Mouse (Mus musculus) liver, adult 2 months (tissue): Measurements from ENCODE around the gene Flnb. TPM values are rescaled to one million over a fixed set of nuclear protein-coding genes. Genes with fewer than 3 reads are reported as not detected.
A peak's percentile ranks its signal among the peaks of the same experiment; 100 is the strongest.

Experiments
- DNase-seq: peaks from one replicate; pipeline ENCODE4 v3.0.0-alpha.2; 2011; ENCODE audit warnings: low read depth, low spot score; ENCODE audit errors: extremely low read depth
- H3K27ac ChIP-seq: fragments of 200-500 bp; replicated peaks from 2 replicates; pipeline ENCODE4 v1.5.1; 2012; ENCODE audit warnings: low read depth, mild to moderate bottlenecking, control low read depth, inconsistent platforms, low read length; ENCODE audit not compliant: insufficient read depth
- H3K27me3 ChIP-seq: fragments of 200-500 bp; 2 replicates; pipeline ENCODE4 v1.6.1; 2012; ENCODE audit warnings: mild to moderate bottlenecking, moderate library complexity, low read length, inconsistent platforms; ENCODE audit not compliant: control insufficient read depth, insufficient read depth
- H3K36me3 ChIP-seq: fragments of 200-500 bp; 2 replicates; pipeline ENCODE4 v1.6.1; 2012; ENCODE audit warnings: low read length, inconsistent platforms; ENCODE audit not compliant: control insufficient read depth, insufficient read depth
- H3K4me1 ChIP-seq: fragments of 200-500 bp; 2 replicates; pipeline ENCODE4 v1.6.1; 2011; ENCODE audit warnings: low read length; ENCODE audit not compliant: control insufficient read depth, insufficient read depth
- H3K4me3 ChIP-seq: fragments of 200-500 bp; 2 replicates; pipeline ENCODE4 v1.5.1; 2011; ENCODE audit warnings: low read depth, mild to moderate bottlenecking, control low read depth, low read length, moderate library complexity; ENCODE audit not compliant: insufficient read depth
- H3K79me2 ChIP-seq: fragments of 200-500 bp; 2 replicates; pipeline ENCODE4 v1.6.1; 2012; ENCODE audit warnings: inconsistent platforms, mild to moderate bottlenecking, low read length, moderate library complexity; ENCODE audit not compliant: control insufficient read depth, insufficient read depth
- H3K9ac ChIP-seq: fragments of 200-500 bp; 2 replicates; pipeline ENCODE4 v1.6.1; 2012; ENCODE audit warnings: low read depth, mild to moderate bottlenecking, control low read depth, inconsistent platforms, low read length
- CTCF ChIP-seq: fragments of 200-500 bp; IDR thresholded peaks from 2 replicates; pipeline ENCODE4 v1.5.1; 2011; ENCODE audit warnings: low read depth, low read length, control low read depth
- POLR2A ChIP-seq: fragments of 200-500 bp; IDR thresholded peaks from 2 replicates; pipeline ENCODE4 v1.6.1; 2011; ENCODE audit warnings: low read length, control low read depth; ENCODE audit not compliant: insufficient read depth; ENCODE audit errors: extremely low read depth
- WGBS: fragments of 180-500 bp; shearing (Covaris S2); methylation state at CpG from one replicate; pipeline ENCODE4 v1.1.7; 2018; 5-methylcytosine and 5-hydroxymethylcytosine counted together
- polyA plus RNA-seq: library from polyadenylated mRNA; depleted of rRNA; stranded (reverse); fragments of >200 nt; gene quantifications from 2 replicates; pipeline ENCODE4 v1.2.3, GENCODE M21; 2012
- total RNA-seq: library from RNA; depleted of rRNA; stranded (reverse); fragments of >200 nt; gene quantifications from 2 replicates; pipeline ENCODE4 v1.2.3, GENCODE M21; 2014

The Flnb gene
- total and polyA plus RNA-seq, 2 experiments, result 15.9 to 27.8 TPM

DNA sequence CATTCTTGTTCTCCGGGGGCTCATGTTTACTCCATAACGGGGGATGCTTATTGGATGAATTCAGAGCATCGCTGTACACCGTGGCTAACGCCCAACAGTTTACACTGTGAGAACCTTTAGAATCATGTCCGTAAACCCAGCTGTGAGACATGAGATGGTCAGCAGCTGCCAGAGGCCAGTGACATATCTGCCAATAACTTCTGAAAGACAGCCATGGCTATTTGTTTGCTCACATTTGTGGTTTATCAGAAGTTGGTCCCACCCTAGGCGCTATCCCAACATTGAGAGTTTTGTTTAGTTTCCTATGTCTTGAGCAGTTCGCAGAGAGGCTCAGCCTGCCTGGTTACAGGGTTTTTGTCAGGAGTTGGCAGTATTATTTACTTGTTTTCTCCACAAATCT is 3.6 kb downstream of the Flnb start:
- peak; percentile 90 for DNase-seq
- Histone ChIP-seq H3K36me3 (no peaks in the 10 kb centered on the region), H3K79me2 (peaks cover 31% of the 10 kb centered on the region; the same call in 1 of the 2 replicates), H3K4me3 (no peak overlapping the region; the same call in 1 of the 2 replicates), H3K27me3 (no peaks in the 10 kb centered on the region), H3K27ac (peak overlapping the region; percentile 78), H3K4me1 (peaks cover 43% of the 10 kb centered on the region), H3K9ac (peak overlapping the region; percentile 52)
- WGBS, result 23% methylated on average over 8 of the region's 8 CpGs
- no peak for TF ChIP-seq CTCF
- TF ChIP-seq POLR2A, result no peak

- Histone ChIP-seq H3K36me3 (no peaks in the 10 kb centered on the region), H3K4me3 (no peak overlapping the region), H3K27ac (peak overlapping the region; percentile 39), H3K9ac (no peak overlapping the region), H3K79me2 (peaks cover 40% of the 10 kb centered on the region; the same call in 1 of the 2 replicates), H3K4me1 (peaks cover 52% of the 10 kb centered on the region), H3K27me3 (no peaks in the 10 kb centered on the region)
- WGBS, result 84% methylated on average over 7 of the region's 7 CpGs
- DNase-seq, result no peak
- TF ChIP-seq CTCF, result no peak
- TF ChIP-seq POLR2A, result no peak
Measured at GRCm38 (mm10) chr14:7822693-7823092, 4.9 kb downstream of the Flnb start.

DNA sequence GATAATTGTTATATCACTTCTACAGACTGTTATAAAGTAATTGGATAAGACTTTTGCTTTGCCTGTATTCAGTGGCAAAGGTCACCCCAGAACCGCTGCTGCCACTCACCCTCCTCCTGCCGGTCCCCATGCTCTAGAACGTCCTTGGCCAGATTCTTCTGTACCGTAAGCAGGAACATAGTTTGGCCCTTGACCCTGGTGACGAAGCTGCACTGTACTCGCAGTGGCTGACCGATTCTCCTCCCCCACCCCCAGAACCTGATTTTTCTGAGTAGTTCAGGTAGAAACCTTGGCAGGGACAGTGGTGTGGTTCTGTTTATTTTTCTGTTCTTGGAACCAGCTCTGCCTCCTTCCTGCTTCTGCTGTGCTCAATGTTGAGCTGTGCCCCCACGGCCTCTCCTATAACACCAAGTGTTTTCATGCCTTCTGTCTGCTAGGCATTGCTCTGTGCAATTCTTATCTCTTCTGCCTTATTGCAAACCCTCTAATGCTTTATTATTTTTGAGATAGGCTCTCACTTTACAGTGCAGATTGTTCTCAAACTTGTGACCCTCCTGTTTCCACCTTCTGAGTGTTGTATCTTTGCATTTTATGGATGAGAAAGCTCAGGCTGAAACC is 7.0 kb downstream of the Flnb start:
- H3K9ac ChIP-seq, result peak overlapping the region; percentile 59
- DNase-seq, result peak; percentile 99
- H3K27me3 ChIP-seq, result no peaks in the 10 kb centered on the region

DNA sequence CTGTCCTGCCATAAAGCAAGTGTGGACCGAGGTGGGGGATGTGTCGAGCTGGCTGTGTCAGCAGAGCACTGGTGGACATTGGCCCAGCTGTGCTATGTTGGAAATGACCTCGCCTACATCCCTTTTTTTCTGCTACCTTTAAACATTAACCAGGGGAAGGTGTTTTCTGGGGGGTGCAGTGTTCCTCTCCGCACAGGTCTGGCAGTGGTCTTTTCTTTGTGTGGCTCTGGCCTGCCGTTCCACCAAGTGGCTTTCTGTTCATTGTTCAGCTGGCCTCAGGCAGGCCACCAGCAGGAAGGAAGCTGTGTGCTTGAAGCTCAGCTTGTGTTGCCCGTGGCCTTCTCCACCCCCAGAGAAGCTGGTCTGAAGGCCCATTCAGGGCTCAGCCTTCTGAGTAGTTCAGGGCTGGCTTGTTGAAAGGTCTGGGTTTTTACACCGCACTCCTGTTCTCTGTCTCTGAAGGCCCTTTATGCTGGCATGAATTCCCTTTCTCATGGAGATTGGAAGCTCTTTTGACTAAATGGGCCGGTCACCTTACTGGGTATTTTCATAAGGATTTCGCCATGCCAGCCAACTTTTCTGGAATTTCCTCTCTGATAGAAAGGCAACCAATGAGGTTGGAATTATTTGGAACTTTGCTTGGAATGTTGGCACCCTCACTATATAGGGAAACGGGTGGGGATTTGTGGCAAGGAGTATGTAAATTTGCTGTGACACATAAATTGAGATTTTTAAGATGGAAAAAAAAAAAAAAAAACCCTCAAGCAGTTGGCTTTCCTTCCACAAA is 8.6 kb downstream of the Flnb start:
- Histone ChIP-seq H3K79me2 (peaks cover 47% of the 10 kb centered on the region), H3K4me1 (peaks cover 52% of the 10 kb centered on the region), H3K27ac (peak overlapping the region; percentile 86), H3K9ac (peak overlapping the region; percentile 75), H3K36me3 (no peaks in the 10 kb centered on the region), H3K27me3 (no peaks in the 10 kb centered on the region), H3K4me3 (no peak overlapping the region)
- no peak for TF ChIP-seq CTCF
- no peak for TF ChIP-seq POLR2A
- 6% methylated on average over 10 of the region's 10 CpGs for WGBS
- peak; percentile 93 for DNase-seq

More for the DNA sequence above, 7.0 kb downstream of the Flnb start:
- H3K79me2 ChIP-seq, result peaks cover 32% of the 10 kb centered on the region; the same call in 1 of the 2 replicates
- H3K36me3 ChIP-seq, result no peaks in the 10 kb centered on the region
- no peak overlapping the region for H3K4me3 ChIP-seq
- TF ChIP-seq POLR2A, result no peak
- no peak for TF ChIP-seq CTCF
- WGBS, result 11% methylated on average over 8 of the region's 8 CpGs
- peak overlapping the region; percentile 86 for H3K27ac ChIP-seq
- peaks cover 57% of the 10 kb centered on the region for H3K4me1 ChIP-seq

- Histone ChIP-seq H3K27me3 (no peaks in the 10 kb centered on the region), H3K27ac (peak overlapping the region; percentile 82), H3K4me1 (peaks cover 47% of the 10 kb centered on the region), H3K9ac (no peak overlapping the region), H3K79me2 (peaks cover 58% of the 10 kb centered on the region), H3K36me3 (no peaks in the 10 kb centered on the region), H3K4me3 (no peak overlapping the region)
- 11% methylated on average over 2 of the region's 2 CpGs for WGBS
- peak; percentile 85 for DNase-seq
- TF ChIP-seq CTCF, result no peak
- no peak for TF ChIP-seq POLR2A
Measured at GRCm38 (mm10) chr14:7829181-7829580, 11.4 kb downstream of the Flnb start.
